Mouse (Mus musculus): ENCODE data around the gene Clec4b2. TPM values are rescaled to one million over a fixed set of nuclear protein-coding genes. Genes with fewer than 3 reads are reported as not detected.
"Not testable (repeated sequence)": the region's sequence is repeated elsewhere in the genome, so short reads cannot be mapped to it uniquely, and the experiment has no call there.

Clec4b2 gene
- polyA plus RNA-seq, 1 experiment: not detected

GRCm38 (mm10) chr6:123229644-123230043 is 57.0 kb downstream of the Clec4b2 start, which contains the start of gene Clec4n:
Gene Clec4n (plus strand): TSS chr6:123229843.
- H3K79me3 ChIP-seq (ENCODE audit: low read depth): no peaks in the 10 kb centered on the region
- H3K27me3 ChIP-seq (ENCODE audit: control insufficient read depth, insufficient read depth, insufficient read length): no peaks in the 10 kb centered on the region
- H3K79me2 ChIP-seq (ENCODE audit: control insufficient read depth, insufficient read depth): no peaks in the 10 kb centered on the region
- no peak within 1 kb of the TSS for H3ac ChIP-seq (ENCODE audit: control insufficient read depth, insufficient read length, low read depth)
- no peaks in the 10 kb centered on the region for H3K36me3 ChIP-seq (ENCODE audit: control insufficient read depth, insufficient read depth)
- TF ChIP-seq FOSL1 (IDR thresholded peaks at IDR 0.05; ENCODE audit: insufficient read depth, low read length, poor library complexity, severe bottlenecking): no peak
- no peak for TF ChIP-seq CEBPB (IDR thresholded peaks at IDR 0.05; ENCODE audit: low read depth)
- no peak for TF ChIP-seq MAX (IDR thresholded peaks at IDR 0.05)
- TF ChIP-seq MYOD1 (IDR thresholded peaks at IDR 0.05; ENCODE audit: control insufficient read depth, insufficient read length, low read depth): no peak
- TF ChIP-seq MYOG (IDR thresholded peaks at IDR 0.05; ENCODE audit: control insufficient read depth, extremely low read depth, insufficient read length): no peak
- no peak within 1 kb of the TSS for H3K4me3 ChIP-seq (ENCODE audit: insufficient read depth, poor library complexity, severe bottlenecking)

- Histone ChIP-seq H3K27me3 (ENCODE audit: control insufficient read depth, insufficient read depth, insufficient read length) (no peaks in the 10 kb centered on the region), H3K79me3 (ENCODE audit: low read depth) (no peaks in the 10 kb centered on the region)
- no peak for TF ChIP-seq MYOD1 (IDR thresholded peaks at IDR 0.05; ENCODE audit: control insufficient read depth, insufficient read length, low read depth)
- TF ChIP-seq USF1 (IDR thresholded peaks at IDR 0.05; ENCODE audit: low read depth): no peak
- TF ChIP-seq FOSL1 (IDR thresholded peaks at IDR 0.05; ENCODE audit: insufficient read depth, low read length, poor library complexity, severe bottlenecking): no peak
- TF ChIP-seq MYOG (IDR thresholded peaks at IDR 0.05; ENCODE audit: control insufficient read depth, extremely low read depth, insufficient read length): no peak
- no peak for TF ChIP-seq CTCF (IDR thresholded peaks at IDR 0.05; ENCODE audit: control insufficient read depth, insufficient read depth, insufficient read length)
- TF ChIP-seq CEBPB (IDR thresholded peaks at IDR 0.05; ENCODE audit: low read depth): no peak
- no peak for TF ChIP-seq MAX (IDR thresholded peaks at IDR 0.05)
Measured at GRCm38 (mm10) chr6:123231149-123231548, 58.5 kb downstream of the Clec4b2 start.

GRCm38 (mm10) chr6:123237582-123237981 is 64.9 kb downstream of the Clec4b2 start:
- no peaks in the 10 kb centered on the region for H3K79me2 ChIP-seq (ENCODE audit: control insufficient read depth, insufficient read depth)
- H3ac ChIP-seq (ENCODE audit: control insufficient read depth, insufficient read length, low read depth): no peak overlapping the region
- no peaks in the 10 kb centered on the region for H3K79me3 ChIP-seq (ENCODE audit: low read depth)
- no peaks in the 10 kb centered on the region for H3K36me3 ChIP-seq (ENCODE audit: control insufficient read depth, insufficient read depth)
- H3K4me3 ChIP-seq (ENCODE audit: insufficient read depth, poor library complexity, severe bottlenecking): no peak overlapping the region
- TF ChIP-seq USF1 (IDR thresholded peaks at IDR 0.05; ENCODE audit: low read depth) (no peak), CEBPB (IDR thresholded peaks at IDR 0.05; ENCODE audit: low read depth) (no peak), MAX (IDR thresholded peaks at IDR 0.05) (no peak), MYOD1 (IDR thresholded peaks at IDR 0.05; ENCODE audit: control insufficient read depth, insufficient read length, low read depth) (no peak), MYOG (IDR thresholded peaks at IDR 0.05; ENCODE audit: control insufficient read depth, extremely low read depth, insufficient read length) (no peak), FOSL1 (IDR thresholded peaks at IDR 0.05; ENCODE audit: insufficient read depth, low read length, poor library complexity, severe bottlenecking) (no peak), CTCF (IDR thresholded peaks at IDR 0.05; ENCODE audit: control insufficient read depth, insufficient read depth, insufficient read length) (no peak)
- no peaks in the 10 kb centered on the region for H3K27me3 ChIP-seq (ENCODE audit: control insufficient read depth, insufficient read depth, insufficient read length)

More at GRCm38 (mm10) chr6:123231149-123231548, 58.5 kb downstream of the Clec4b2 start:
- H3K79me2 ChIP-seq (ENCODE audit: control insufficient read depth, insufficient read depth): no peaks in the 10 kb centered on the region
- H3K4me3 ChIP-seq (ENCODE audit: insufficient read depth, poor library complexity, severe bottlenecking): no peak overlapping the region
- no peak overlapping the region for H3ac ChIP-seq (ENCODE audit: control insufficient read depth, insufficient read length, low read depth)
- no peaks in the 10 kb centered on the region for H3K36me3 ChIP-seq (ENCODE audit: control insufficient read depth, insufficient read depth)

GRCm38 (mm10) chr6:123244201-123244600 is 71.5 kb downstream of the Clec4b2 start:
- H3K27me3 ChIP-seq (ENCODE audit: control insufficient read depth, insufficient read depth, insufficient read length): no peaks in the 10 kb centered on the region
- no peaks in the 10 kb centered on the region for H3K36me3 ChIP-seq (ENCODE audit: control insufficient read depth, insufficient read depth)
- TF ChIP-seq FOSL1 (IDR thresholded peaks at IDR 0.05; ENCODE audit: insufficient read depth, low read length, poor library complexity, severe bottlenecking) (no peak), CEBPB (IDR thresholded peaks at IDR 0.05; ENCODE audit: low read depth) (no peak), MYOD1 (IDR thresholded peaks at IDR 0.05; ENCODE audit: control insufficient read depth, insufficient read length, low read depth) (no peak), CTCF (IDR thresholded peaks at IDR 0.05; ENCODE audit: control insufficient read depth, insufficient read depth, insufficient read length) (no peak), MYOG (IDR thresholded peaks at IDR 0.05; ENCODE audit: control insufficient read depth, extremely low read depth, insufficient read length) (no peak), USF1 (IDR thresholded peaks at IDR 0.05; ENCODE audit: low read depth) (no peak), MAX (IDR thresholded peaks at IDR 0.05) (no peak)
- no peak overlapping the region for H3K4me3 ChIP-seq (ENCODE audit: insufficient read depth, poor library complexity, severe bottlenecking)
- H3K79me3 ChIP-seq (ENCODE audit: low read depth): no peaks in the 10 kb centered on the region
- no peaks in the 10 kb centered on the region for H3K79me2 ChIP-seq (ENCODE audit: control insufficient read depth, insufficient read depth)
- H3ac ChIP-seq (ENCODE audit: control insufficient read depth, insufficient read length, low read depth): no peak overlapping the region

GRCm38 (mm10) chr6:123248862-123249261 is 76.2 kb downstream of the Clec4b2 start:
- not testable (repeated sequence) for H3K4me3 ChIP-seq (ENCODE audit: insufficient read depth, poor library complexity, severe bottlenecking); H3K36me3 ChIP-seq (ENCODE audit: control insufficient read depth, insufficient read depth); H3K27me3 ChIP-seq (ENCODE audit: control insufficient read depth, insufficient read depth, insufficient read length); H3K79me2 ChIP-seq (ENCODE audit: control insufficient read depth, insufficient read depth); H3K79me3 ChIP-seq (ENCODE audit: low read depth); H3ac ChIP-seq (ENCODE audit: control insufficient read depth, insufficient read length, low read depth)

- H3K36me3 ChIP-seq (ENCODE audit: control insufficient read depth, insufficient read depth): no peaks in the 10 kb centered on the region
- H3ac ChIP-seq (ENCODE audit: control insufficient read depth, insufficient read length, low read depth): no peak overlapping the region
- no peaks in the 10 kb centered on the region for H3K79me2 ChIP-seq (ENCODE audit: control insufficient read depth, insufficient read depth)
- H3K79me3 ChIP-seq (ENCODE audit: low read depth): no peaks in the 10 kb centered on the region
- H3K27me3 ChIP-seq (ENCODE audit: control insufficient read depth, insufficient read depth, insufficient read length): no peaks in the 10 kb centered on the region
- no peak overlapping the region for H3K4me3 ChIP-seq (ENCODE audit: insufficient read depth, poor library complexity, severe bottlenecking)
- TF ChIP-seq MYOD1 (IDR thresholded peaks at IDR 0.05; ENCODE audit: control insufficient read depth, insufficient read length, low read depth) (no peak), CEBPB (IDR thresholded peaks at IDR 0.05; ENCODE audit: low read depth) (no peak), MYOG (IDR thresholded peaks at IDR 0.05; ENCODE audit: control insufficient read depth, extremely low read depth, insufficient read length) (no peak), FOSL1 (IDR thresholded peaks at IDR 0.05; ENCODE audit: insufficient read depth, low read length, poor library complexity, severe bottlenecking) (no peak), USF1 (IDR thresholded peaks at IDR 0.05; ENCODE audit: low read depth) (no peak), CTCF (IDR thresholded peaks at IDR 0.05; ENCODE audit: control insufficient read depth, insufficient read depth, insufficient read length) (no peak), MAX (IDR thresholded peaks at IDR 0.05) (no peak)
Measured at GRCm38 (mm10) chr6:123252735-123253134, 80.0 kb downstream of the Clec4b2 start.

Other genes with a start within 250 kb of the Clec4b2 start
- gene Clec4a3, start 220.4 kb upstream of the Clec4b2 start, polyA plus RNA-seq (2012; fragmentation: generic; extraction: Trizol): not detected
- not detected for gene Clec4a4, start 182.5 kb upstream of the Clec4b2 start, polyA plus RNA-seq (2012; fragmentation: generic; extraction: Trizol)
- gene Clec4b1, start 122.9 kb upstream of the Clec4b2 start, polyA plus RNA-seq (2012; fragmentation: generic; extraction: Trizol): not detected
- not detected for gene Clec4a2, start 66.5 kb upstream of the Clec4b2 start, polyA plus RNA-seq (2012; fragmentation: generic; extraction: Trizol)
- not detected for gene Clec4n, start 57.0 kb downstream of the Clec4b2 start, polyA plus RNA-seq (2012; fragmentation: generic; extraction: Trizol)
- gene Clec4d, start 89.2 kb downstream of the Clec4b2 start, polyA plus RNA-seq (2012; fragmentation: generic; extraction: Trizol): 0.30 TPM
- gene Clec4e, start 117.0 kb downstream of the Clec4b2 start, polyA plus RNA-seq (2012; fragmentation: generic; extraction: Trizol): not detected
- gene Vmn2r19, start 135.4 kb downstream of the Clec4b2 start, polyA plus RNA-seq (2012; fragmentation: generic; extraction: Trizol): not detected
- not detected for gene Vmn2r20, start 245.2 kb downstream of the Clec4b2 start, polyA plus RNA-seq (2012; fragmentation: generic; extraction: Trizol)